Mouse (Mus musculus): ENCODE data around the gene Ice2.

Gene Ice2

DNA sequence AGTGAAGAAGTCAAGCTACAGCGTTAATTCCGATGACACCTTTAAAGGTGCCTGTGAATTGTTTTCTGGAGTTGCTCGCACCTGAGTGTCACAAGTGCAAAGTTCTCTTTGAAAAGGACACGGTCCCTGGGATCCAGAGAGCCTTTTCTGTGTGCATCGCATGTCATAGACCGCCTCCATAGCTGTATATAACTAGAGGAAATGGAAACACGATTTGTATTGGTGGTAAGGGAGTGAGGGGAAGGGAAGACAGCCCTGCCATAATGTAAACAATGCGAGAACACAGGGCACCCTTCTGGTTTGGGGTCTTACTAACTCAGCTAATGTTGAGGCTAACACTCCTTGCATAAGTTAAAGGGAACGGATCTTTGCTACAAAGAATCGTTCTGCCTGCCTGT lies 746 bp downstream of the Ice2 start:
- DNase-seq (ENCODE audit: low read depth in 2 of 2, low spot score in 2 of 2), result no peak

DNA sequence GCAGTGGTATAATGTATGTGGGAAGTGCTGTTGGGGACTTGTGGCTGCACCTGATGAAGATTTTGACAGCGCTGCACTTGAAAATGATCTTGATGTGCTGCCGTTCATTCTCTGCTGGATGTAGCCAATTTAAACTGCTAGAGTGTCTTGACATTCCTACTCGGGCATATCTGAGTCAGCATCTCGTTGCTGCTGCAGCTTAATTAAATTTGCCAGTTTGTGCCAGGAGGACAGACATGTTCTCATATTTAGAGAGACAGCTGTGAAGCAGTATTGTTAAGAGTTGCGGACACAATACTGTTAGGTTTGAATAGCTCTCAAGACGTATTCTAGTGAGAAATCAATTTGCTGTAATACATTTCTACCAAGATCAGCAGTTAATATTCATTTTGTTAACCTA lies 7.0 kb downstream of the Ice2 start:
- no peak for DNase-seq (ENCODE audit: low read depth in 2 of 2, low spot score in 2 of 2)

GRCm38 (mm10) chr9:69419476-69419875 lies 21.8 kb downstream of the Ice2 start:
- DNase-seq (ENCODE audit: low read depth in 2 of 2, low spot score in 2 of 2), result no peak

DNA sequence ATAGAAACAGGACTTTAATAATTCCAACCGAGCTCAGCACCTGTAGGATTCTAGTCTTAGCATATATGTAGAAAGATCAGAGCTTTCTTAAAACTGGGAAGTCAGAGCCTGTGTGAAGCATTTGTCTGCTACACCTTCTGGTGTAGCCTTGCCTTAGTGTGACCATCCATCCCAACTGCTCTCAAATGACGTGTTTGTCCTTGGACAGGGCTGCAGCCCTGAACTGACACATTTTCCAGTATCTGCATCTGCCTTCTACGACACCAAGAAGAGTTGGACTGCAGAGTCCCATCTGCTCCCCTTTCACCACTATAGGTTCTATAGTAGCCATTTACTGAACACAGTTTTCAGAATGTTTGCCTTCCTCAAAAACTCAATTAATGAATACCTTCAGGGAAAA lies 32.8 kb downstream of the Ice2 start:
- no peak for DNase-seq (ENCODE audit: low read depth in 2 of 2, low spot score in 2 of 2)

DNA sequence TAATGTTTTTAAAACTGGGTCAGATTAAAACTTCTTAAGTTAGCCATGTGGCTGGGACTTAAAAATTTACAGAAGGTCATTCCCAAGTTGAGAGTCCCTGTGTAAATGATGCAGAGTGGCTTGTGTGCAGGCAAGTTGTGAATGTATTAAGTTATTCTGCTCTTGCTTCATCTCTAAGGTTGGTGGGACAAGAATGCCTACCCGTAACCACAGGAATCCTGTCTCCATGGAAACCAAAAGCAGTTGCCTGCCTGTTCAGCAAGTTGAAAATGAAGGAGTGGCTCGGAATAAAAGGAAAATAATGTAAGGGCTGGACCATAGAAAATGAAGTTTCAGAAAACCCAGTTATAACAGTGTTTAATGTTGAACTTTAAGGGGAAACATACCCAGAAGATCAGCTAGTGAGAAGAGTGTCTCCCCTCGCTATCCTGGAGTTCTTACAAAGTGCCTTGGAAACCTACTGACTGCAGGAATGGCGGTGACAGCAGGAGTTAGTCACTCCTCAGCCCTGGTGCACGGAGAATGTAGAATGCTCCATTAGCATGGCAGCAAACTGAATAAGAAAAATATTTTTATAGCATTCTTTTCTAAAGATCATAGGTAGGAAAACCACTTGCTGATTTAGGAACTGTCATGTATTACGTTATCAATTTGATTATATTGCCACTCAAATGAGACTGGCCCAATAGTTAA lies 34.3 kb downstream of the Ice2 start:
- DNase-seq (ENCODE audit: low read depth in 2 of 2, low spot score in 2 of 2), result no peak

GRCm38 (mm10) chr9:69435194-69435593 lies 37.5 kb downstream of the Ice2 start:
- DNase-seq (ENCODE audit: low read depth in 2 of 2, low spot score in 2 of 2), result no peak

GRCm38 (mm10) chr9:69435662-69436061 lies 38.0 kb downstream of the Ice2 start:
- DNase-seq (ENCODE audit: low read depth in 2 of 2, low spot score in 2 of 2), result no peak

GRCm38 (mm10) chr9:69439805-69440357 lies 42.2 kb downstream of the Ice2 start:
- no peak for DNase-seq (ENCODE audit: low read depth in 2 of 2, low spot score in 2 of 2)

GRCm38 (mm10) chr9:69442471-69443038 lies 44.8 kb downstream of the Ice2 start:
- no peak for DNase-seq (ENCODE audit: low read depth in 2 of 2, low spot score in 2 of 2)

- no peak for DNase-seq (ENCODE audit: low read depth in 2 of 2, low spot score in 2 of 2)
Measured at GRCm38 (mm10) chr9:69443203-69443602, 45.5 kb downstream of the Ice2 start.

GRCm38 (mm10) chr9:69448801-69449200 lies 51.1 kb downstream of the Ice2 start:
- no peak for DNase-seq (ENCODE audit: low read depth in 2 of 2, low spot score in 2 of 2)

DNA sequence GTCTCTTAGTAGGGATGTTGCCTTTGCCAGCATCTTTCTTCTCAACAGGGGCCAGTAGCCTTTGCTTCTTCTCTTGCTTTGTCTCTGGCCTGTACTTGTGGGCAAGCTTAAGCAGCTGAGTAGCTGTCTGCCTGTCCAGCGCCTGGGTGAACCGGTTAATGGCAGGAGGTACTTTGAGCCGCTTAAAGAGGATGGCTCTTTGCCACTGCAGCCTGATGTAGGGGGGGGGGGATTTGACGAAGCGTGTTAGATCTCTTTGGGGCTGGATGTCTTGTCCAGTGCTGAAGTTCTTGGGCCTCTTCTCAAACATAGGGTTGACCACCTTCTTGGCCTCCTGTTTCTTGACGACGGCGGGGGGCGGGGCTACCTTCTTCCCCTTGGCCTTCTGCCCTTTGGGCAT lies 52.9 kb downstream of the Ice2 start:
- DNase-seq (ENCODE audit: low read depth in 2 of 2, low spot score in 2 of 2), result no peak

DNA sequence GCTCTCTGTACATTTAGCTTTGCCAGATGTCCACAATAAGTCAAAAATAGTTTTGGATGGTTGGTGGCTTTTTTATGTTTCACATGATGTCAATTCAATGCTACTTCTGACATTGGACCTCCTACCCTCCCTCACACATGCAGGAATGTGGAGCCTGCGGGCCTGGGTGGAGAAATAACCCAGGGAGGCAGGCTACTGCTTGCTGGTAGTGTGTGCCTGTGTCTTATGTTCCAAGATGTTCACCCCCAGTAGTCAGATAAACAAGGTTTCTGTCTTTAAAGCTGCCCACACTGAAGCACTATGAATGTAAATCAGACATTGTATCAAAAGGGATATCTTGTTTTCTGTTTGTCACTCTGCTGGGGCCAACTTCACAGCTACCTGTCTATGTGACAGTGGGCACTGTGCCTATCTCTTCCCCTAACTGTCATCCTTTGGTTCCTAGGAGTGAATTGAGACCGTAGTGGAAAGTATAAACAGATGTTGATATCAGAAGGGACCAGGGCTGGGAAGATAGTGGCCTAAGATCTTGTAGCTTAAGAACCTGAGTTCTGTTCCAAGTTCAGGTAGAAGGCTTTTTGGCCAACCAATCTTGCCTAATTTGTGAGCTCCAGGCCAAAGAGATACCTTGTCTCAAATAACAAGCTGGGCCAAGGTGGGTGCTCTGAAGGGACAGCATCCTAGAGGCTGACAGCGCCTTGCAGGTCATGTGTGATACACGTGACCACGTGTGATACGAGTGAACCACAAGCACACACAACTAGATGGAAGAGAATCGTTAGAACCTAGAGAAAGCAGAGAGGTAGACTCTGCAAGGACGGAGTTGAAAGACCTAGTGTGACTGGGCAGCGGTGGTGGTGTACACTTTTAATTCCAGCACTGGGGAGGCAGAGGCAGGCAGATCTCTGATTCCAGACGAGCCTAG lies 54.4 kb downstream of the Ice2 start:
- no peak for DNase-seq (ENCODE audit: low read depth in 2 of 2, low spot score in 2 of 2)

GRCm38 (mm10) chr9:69453066-69453900 lies 55.6 kb downstream of the Ice2 start, which contains the start of gene Anxa2:
Anxa2 (plus strand) TSS chr9:69453620.
- peak; percentile 16 to 25 for DNase-seq (ENCODE audit: low read depth in 2 of 2, low spot score in 2 of 2)

DNA sequence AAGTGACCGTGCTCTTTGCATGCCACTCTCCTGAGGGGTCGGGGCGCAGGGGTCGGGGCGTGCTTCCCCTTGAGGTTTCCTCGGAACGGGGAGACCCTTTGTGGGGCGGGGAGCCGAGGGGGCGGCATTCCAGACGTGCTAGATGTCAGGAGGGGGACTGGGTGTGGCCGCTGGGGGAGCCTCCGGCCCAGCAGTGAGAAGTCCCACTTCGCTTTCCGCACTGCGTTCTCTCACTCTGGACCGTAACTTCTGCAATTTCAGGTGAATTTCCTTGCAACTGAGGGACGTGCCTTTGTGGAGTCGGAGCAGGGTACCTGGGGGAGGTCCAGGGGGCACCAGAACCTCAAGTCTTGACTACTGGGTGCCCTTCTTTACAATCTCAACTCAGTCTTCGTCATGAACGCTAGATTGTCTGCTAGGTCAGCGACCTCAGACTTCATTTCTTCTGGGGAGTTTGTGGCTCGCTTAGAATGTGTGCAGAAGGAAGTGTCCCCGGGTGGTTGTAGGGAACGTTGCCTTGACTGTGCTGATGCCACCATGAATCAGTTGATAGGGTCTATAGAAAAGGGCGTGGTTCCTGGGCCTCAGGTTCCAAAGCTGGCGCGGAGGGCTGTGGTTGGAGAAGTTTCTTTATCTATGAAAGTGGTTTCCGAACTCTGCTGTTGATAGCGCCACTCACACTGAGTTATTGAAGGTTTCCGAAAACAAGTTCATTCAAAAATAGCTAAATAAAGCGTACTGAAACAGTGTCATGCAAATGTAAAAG lies 56.4 kb downstream of the Ice2 start:
- peak in 1 of 2 experiments; percentile 4 for DNase-seq (ENCODE audit: low read depth in 2 of 2, low spot score in 2 of 2)

- DNase-seq (ENCODE audit: low read depth in 2 of 2, low spot score in 2 of 2), result no peak
Measured at GRCm38 (mm10) chr9:69454691-69455090, 57.0 kb downstream of the Ice2 start.

GRCm38 (mm10) chr9:69455391-69455790 lies 57.7 kb downstream of the Ice2 start:
- no peak for DNase-seq (ENCODE audit: low read depth in 2 of 2, low spot score in 2 of 2)

DNA sequence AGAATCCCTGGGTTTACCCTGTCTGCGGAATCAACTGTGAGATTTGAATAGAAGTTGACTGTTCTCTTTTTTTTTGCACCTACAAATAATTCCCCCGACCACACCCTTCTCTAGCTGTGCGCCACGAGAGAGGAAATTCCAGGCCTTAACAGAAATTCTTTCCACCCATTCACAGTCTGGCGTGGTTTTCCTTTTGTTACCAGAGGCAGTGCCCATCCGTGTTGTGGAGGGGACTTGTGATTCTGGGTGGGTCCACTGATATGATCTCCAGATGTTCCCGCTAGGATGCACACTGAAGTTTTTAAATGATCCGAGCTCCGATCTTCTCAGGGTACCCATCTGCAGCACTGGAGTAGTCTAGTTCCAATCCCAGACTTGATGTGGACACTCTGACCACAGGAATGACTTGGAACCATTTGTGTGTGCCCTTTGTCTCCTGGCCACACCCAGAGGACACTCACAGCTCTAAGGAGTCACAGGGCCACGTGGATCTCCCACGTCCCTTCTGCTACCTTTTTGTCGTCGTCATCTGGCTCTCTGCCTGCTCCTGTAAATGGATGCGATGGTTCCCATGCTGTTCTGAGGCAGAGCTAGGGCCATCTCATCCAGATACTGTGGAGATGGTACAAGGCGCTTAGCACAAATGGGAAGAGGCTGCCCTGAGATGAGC lies 58.8 kb downstream of the Ice2 start:
- no peak for DNase-seq (ENCODE audit: low read depth in 2 of 2, low spot score in 2 of 2)

DNA sequence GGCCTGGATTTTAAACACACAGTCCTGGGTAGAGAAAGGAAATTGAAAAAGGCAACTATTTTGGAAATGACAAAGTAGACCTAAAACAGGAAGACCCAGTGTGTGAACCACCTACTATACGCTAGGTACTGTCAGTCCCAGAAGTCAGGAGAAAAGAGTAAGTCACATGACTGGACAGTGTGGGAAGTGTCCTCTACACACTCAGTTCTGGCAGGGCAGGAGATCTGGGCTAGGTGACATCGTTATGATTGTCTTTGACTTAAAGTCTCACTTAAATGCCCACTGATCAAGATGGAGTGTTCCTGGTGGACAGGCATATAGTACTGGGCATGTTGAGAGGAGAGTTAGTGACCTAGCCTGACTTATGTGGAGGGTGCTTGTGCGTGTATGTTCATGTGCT lies 59.4 kb downstream of the Ice2 start:
- DNase-seq (ENCODE audit: low read depth in 2 of 2, low spot score in 2 of 2), result no peak
